Mouse (Mus musculus) testis, adult 2 months (tissue): ENCODE measurements at regions not wholly inside any gene's neighbourhood (a gene's known extent, or its start where the extent isn't known, plus 50 kb on each side); places are given as distances from the start of the nearest gene placed in this dataset.

Experiments used
- CTCF ChIP-seq: fragments of 200-500 bp; IDR thresholded peaks from 2 replicates; pipeline ENCODE4 v1.5.1; 2012; ENCODE audit warnings: low read depth, mild to moderate bottlenecking, inconsistent platforms, low read length, moderate library complexity; ENCODE audit not compliant: control insufficient read depth, insufficient read depth, insufficient replicate concordance
- POLR2A ChIP-seq: fragments of 200-500 bp; IDR thresholded peaks from 2 replicates; pipeline ENCODE4 v1.6.1; 2012; ENCODE audit warnings: low read depth, mild to moderate bottlenecking, inconsistent platforms, low read length, moderate library complexity; ENCODE audit not compliant: control insufficient read depth

- TF ChIP-seq CTCF (no peak), POLR2A (no peak)
These were observed 235.1 kb upstream of the Mpped2 start for GRCm38 (mm10) chr2:106458003-106458402.
